In genomic region chr3:98120884-98121283, GRCm38 (mm10) we compare ENCODE assay signal across 22 mouse cellular contexts. TPM values are rescaled to one million over a fixed set of nuclear protein-coding genes. Genes with fewer than 3 reads are reported as not detected.
DNase-seq lines count a peak whose midpoint lies in the region; ATAC-seq lines count a peak whose summit lies in the region.
"Had no signal": no experiment of that assay in that cellular context is flagged by ENCODE, and none has a peak within 500 bp of the region (broad histone marks: within the 10 kb centered on the region; RNA-seq: fewer than 3 reads in every experiment).

No protein-coding gene starts in this region.

- 43% methylated on average over 6 of the region's 6 CpGs for WGBS in forebrain, embryonic 13.5 days
- WGBS in forebrain, embryonic 14.5 days: 46% methylated on average over 6 of the region's 6 CpGs
- 23% methylated on average over 6 of the region's 6 CpGs for WGBS in midbrain, embryonic 11.5 days
- WGBS in midbrain, embryonic 15.5 days: 35% methylated on average over 6 of the region's 6 CpGs

- ATAC-seq in forebrain, embryonic 13.5 days: 0 out of 2 replicates have a peak, but pooled peaks have one; percentile 51
- ATAC-seq in forebrain, embryonic 14.5 days: no peak
- no peak for ATAC-seq in midbrain, embryonic 11.5 days (ENCODE audit: low FRiP score)
- no peak for ATAC-seq in midbrain, embryonic 15.5 days (replicated peaks)
- ATAC-seq: forebrain, embryonic 16.5 days; intestine, embryonic 15.5 days had no signal

- no peak overlapping the region for H3K9ac ChIP-seq in forebrain, embryonic 13.5 days
- no peak overlapping the region for H3K9ac ChIP-seq in forebrain, embryonic 14.5 days (ENCODE audit: low read length)
- H3K9ac ChIP-seq in midbrain, embryonic 11.5 days (ENCODE audit: low read length): no peak overlapping the region
- H3K9ac ChIP-seq in midbrain, embryonic 15.5 days: no peak overlapping the region
- H3K9ac ChIP-seq: embryonic facial prominence, embryonic 13.5 days; heart, embryonic 12.5 days; hindbrain, embryonic 12.5 days; intestine, embryonic 15.5 days had no signal

- H3K27me3 ChIP-seq in forebrain, embryonic 13.5 days: no peaks in the 10 kb centered on the region
- H3K27me3 ChIP-seq in forebrain, embryonic 14.5 days (replicated peaks; ENCODE audit: control insufficient read depth, insufficient read depth, low read length): no peaks in the 10 kb centered on the region
- H3K27me3 ChIP-seq in midbrain, embryonic 11.5 days (ENCODE audit: control insufficient read depth, insufficient read depth, low read length): no peaks in the 10 kb centered on the region
- no peaks in the 10 kb centered on the region for H3K27me3 ChIP-seq in midbrain, embryonic 15.5 days (replicated peaks)
- H3K27me3 ChIP-seq: embryonic facial prominence, embryonic 13.5 days; heart, embryonic 12.5 days; hindbrain, embryonic 12.5 days; intestine, embryonic 15.5 days had no signal

- H3K4me3 ChIP-seq in forebrain, embryonic 13.5 days: no peak overlapping the region
- no peak overlapping the region for H3K4me3 ChIP-seq in forebrain, embryonic 14.5 days (ENCODE audit: low read depth, low read length)
- H3K4me3 ChIP-seq in midbrain, embryonic 11.5 days (ENCODE audit: low read depth, low read length): no peak overlapping the region
- no peak overlapping the region for H3K4me3 ChIP-seq in midbrain, embryonic 15.5 days
- H3K4me3 ChIP-seq: embryonic facial prominence, embryonic 13.5 days; heart, adult 2 months; heart, embryonic 12.5 days; hindbrain, embryonic 12.5 days; intestine, embryonic 15.5 days had no signal

- no peak overlapping the region for H3K27ac ChIP-seq in forebrain, embryonic 13.5 days
- no peak overlapping the region; the same call in 1 of the 2 replicates for H3K27ac ChIP-seq in forebrain, embryonic 14.5 days (ENCODE audit: low read depth, low read length)
- H3K27ac ChIP-seq in midbrain, embryonic 11.5 days (ENCODE audit: low read depth, low read length): no peak overlapping the region
- H3K27ac ChIP-seq in midbrain, embryonic 15.5 days: no peak overlapping the region
- H3K27ac ChIP-seq: embryonic facial prominence, embryonic 13.5 days; heart, adult 2 months; hindbrain, embryonic 12.5 days; intestine, embryonic 15.5 days had no signal

- no peak overlapping the region for H3K4me2 ChIP-seq in forebrain, embryonic 13.5 days
- no peak overlapping the region for H3K4me2 ChIP-seq in forebrain, embryonic 14.5 days (ENCODE audit: low read length)
- H3K4me2 ChIP-seq in midbrain, embryonic 11.5 days: no peak overlapping the region
- no peak overlapping the region for H3K4me2 ChIP-seq in midbrain, embryonic 15.5 days
- H3K4me2 ChIP-seq: embryonic facial prominence, embryonic 13.5 days; heart, embryonic 12.5 days; hindbrain, embryonic 12.5 days; intestine, embryonic 15.5 days had no signal

- no peak for DNase-seq in forebrain, embryonic 14.5 days (ENCODE audit: low spot score)
- DNase-seq in midbrain, embryonic 11.5 days (ENCODE audit: low spot score, missing footprints): peak; percentile 86
- peak; percentile 84 for DNase-seq in embryo, embryonic 10 days (ENCODE audit: low spot score)
- DNase-seq in embryo, embryonic 9.5 days (ENCODE audit: extremely low spot score): peak; percentile 58
- DNase-seq in thymus, postnatal 25 days: no peak
- no peak for DNase-seq in cerebellum, postnatal 36 days
- DNase-seq: adrenal gland, postnatal 10 days; cerebellum, adult 11-12 months; cerebellum, adult 9-10 months; cerebellum, postnatal 25 days; gastrocnemius, postnatal 14 days; heart, adult 2 months had no signal

- peaks cover 78% of the 10 kb centered on the region for H3K36me3 ChIP-seq in forebrain, embryonic 13.5 days (ENCODE audit: poor library complexity, severe bottlenecking)
- H3K36me3 ChIP-seq in forebrain, embryonic 14.5 days (ENCODE audit: control insufficient read depth, insufficient read depth, low read length): peaks cover 70% of the 10 kb centered on the region
- H3K36me3 ChIP-seq in midbrain, embryonic 11.5 days (ENCODE audit: control insufficient read depth, insufficient read depth, low read length): peaks cover 11% of the 10 kb centered on the region
- H3K36me3 ChIP-seq in midbrain, embryonic 15.5 days (replicated peaks): no peaks in the 10 kb centered on the region

- no peaks in the 10 kb centered on the region for H3K9me3 ChIP-seq in forebrain, embryonic 13.5 days (replicated peaks)
- no peaks in the 10 kb centered on the region for H3K9me3 ChIP-seq in forebrain, embryonic 14.5 days (replicated peaks; ENCODE audit: control insufficient read depth, low read length)
- no peaks in the 10 kb centered on the region for H3K9me3 ChIP-seq in midbrain, embryonic 11.5 days (ENCODE audit: control insufficient read depth, low read length)
- H3K9me3 ChIP-seq in midbrain, embryonic 15.5 days: no peaks in the 10 kb centered on the region
- H3K9me3 ChIP-seq: embryonic facial prominence, embryonic 13.5 days; heart, embryonic 12.5 days; hindbrain, embryonic 12.5 days; intestine, embryonic 15.5 days had no signal

- H3K4me1 ChIP-seq in forebrain, embryonic 13.5 days: no peaks in the 10 kb centered on the region
- H3K4me1 ChIP-seq in forebrain, embryonic 14.5 days (ENCODE audit: control insufficient read depth, insufficient read depth, low read length): no peaks in the 10 kb centered on the region
- H3K4me1 ChIP-seq in midbrain, embryonic 11.5 days (ENCODE audit: control insufficient read depth, insufficient read depth, low read length): peaks cover 2% of the 10 kb centered on the region; the same call in 1 of the 2 replicates
- H3K4me1 ChIP-seq in midbrain, embryonic 15.5 days: no peaks in the 10 kb centered on the region
- H3K4me1 ChIP-seq: embryonic facial prominence, embryonic 13.5 days had no signal

RNA-seq across cellular contexts. Expression of gene Adam30, which starts 39.5 kb away (rescaled TPM):
- polyA plus RNA-seq in forebrain, embryonic 13.5 days (2015; fragmentation: Nextera tagmentation; extraction: Ambion mirVana): not detected in 2 replicates
- polyA plus RNA-seq in forebrain, embryonic 14.5 days (2014; fragmentation: Nextera tagmentation; extraction: Ambion mirVana): not detected in 2 replicates
- polyA plus RNA-seq in midbrain, embryonic 11.5 days (2014; fragmentation: Nextera tagmentation; extraction: Ambion mirVana): not detected in 2 replicates
- not detected in 2 replicates for polyA plus RNA-seq in midbrain, embryonic 15.5 days (2015; fragmentation: Nextera tagmentation; extraction: Ambion mirVana)
- polyA plus RNA-seq: brain, embryonic 14.5 days; C2C12; embryonic facial prominence, embryonic 13.5 days; forebrain, embryonic 16.5 days; heart, embryonic 12.5 days; heart, embryonic 16.5 days; hindbrain, embryonic 12.5 days; intestine, embryonic 15.5 days had no signal

Comparison
In these comparisons a context has a peak if more than half of its experiments do, and no peak if none do; other contexts are left out.
1. DNase-seq: peak in midbrain, embryonic 11.5 days (single experiment), embryo, embryonic 10 days (single experiment) and embryo, embryonic 9.5 days (single experiment); none in forebrain, embryonic 14.5 days (single experiment), thymus, postnatal 25 days (single experiment) and cerebellum, postnatal 36 days (0 of 2).